Mouse (Mus musculus) lung, postnatal 0 days (tissue): ENCODE measurements at regions not wholly inside any gene's neighbourhood (a gene's known extent, or its start where the extent isn't known, plus 50 kb on each side); places are given as distances from the start of the nearest gene placed in this dataset.

Experiments
- ATAC-seq: fragments of 200-750 bp; cut with Nextera tagmentation; 2 replicates; pipeline ENCODE4 v1.8.0; 2017; ENCODE audit warnings: moderate library complexity
- DNase-seq: peaks from one replicate; pipeline ENCODE4 v3.0.0-alpha.2; 2016; ENCODE audit warnings: low spot score
- H3K27ac ChIP-seq: fragments of 300-500 bp; sonication (generic); 2 replicates; pipeline ENCODE4 v1.5.1; 2014; ENCODE audit warnings: antibody characterized with exemption, mild to moderate bottlenecking, low read length, mixed read lengths
- H3K27me3 ChIP-seq: fragments of 300-500 bp; sonication (generic); replicated peaks from 2 replicates; pipeline ENCODE4 v1.6.1; 2014; ENCODE audit warnings: low read length, mixed read lengths; ENCODE audit not compliant: insufficient read depth
- H3K36me3 ChIP-seq: fragments of 300-500 bp; sonication (generic); 2 replicates; pipeline ENCODE4 v1.6.1; 2014; ENCODE audit warnings: low read length, mixed read lengths; ENCODE audit not compliant: insufficient read depth
- H3K4me1 ChIP-seq: fragments of 300-500 bp; sonication (generic); 2 replicates; pipeline ENCODE4 v1.6.1; 2014; ENCODE audit warnings: antibody characterized with exemption, low read depth, low read length, mixed read lengths; ENCODE audit not compliant: insufficient read depth
- H3K4me2 ChIP-seq: fragments of 300-500 bp; sonication (generic); replicated peaks from 2 replicates; pipeline ENCODE4 v1.6.1; 2014; ENCODE audit warnings: low read depth, mild to moderate bottlenecking, low read length, moderate library complexity, mixed read lengths
- H3K4me3 ChIP-seq: fragments of 300-500 bp; sonication (generic); 2 replicates; pipeline ENCODE4 v1.5.1; 2014; ENCODE audit warnings: low read depth, low read length
- H3K9ac ChIP-seq: fragments of 300-500 bp; sonication (generic); replicated peaks from 2 replicates; pipeline ENCODE4 v1.6.1; 2014; ENCODE audit warnings: low read depth, mild to moderate bottlenecking
- H3K9me3 ChIP-seq: fragments of 300-500 bp; sonication (generic); 2 replicates; pipeline ENCODE4 v1.6.1; 2016; ENCODE audit warnings: low read length, mixed read lengths
- CTCF ChIP-seq: IDR thresholded peaks from 2 replicates; pipeline ENCODE4 v1.5.1; 2016; ENCODE audit warnings: antibody characterized with exemption, mild to moderate bottlenecking
- EP300 ChIP-seq: IDR thresholded peaks from 2 replicates; pipeline ENCODE4 v1.6.1; 2016; ENCODE audit warnings: antibody characterized with exemption, mild to moderate bottlenecking, control low read depth
- WGBS: fragments of 180-500 bp; shearing (Covaris S2); extraction: QIAGEN DNeasy Blood & Tissue Kit; methylation state at CpG from one replicate; pipeline ENCODE4 v1.1.7; 2014; 5-methylcytosine and 5-hydroxymethylcytosine counted together

GRCm38 (mm10) chr3:31841253-31841652 lies 61.1 kb upstream of the Kcnmb2 start:
- ATAC-seq (no peak), DNase-seq (no peak)
- 68% methylated on average over 1 of the region's 1 CpGs for WGBS
- Histone ChIP-seq H3K36me3 (no peaks in the 10 kb centered on the region), H3K27me3 (no peaks in the 10 kb centered on the region), H3K27ac (no peak overlapping the region), H3K4me2 (no peak overlapping the region), H3K9me3 (no peaks in the 10 kb centered on the region), H3K4me3 (no peak overlapping the region), H3K9ac (no peak overlapping the region), H3K4me1 (no peaks in the 10 kb centered on the region)
- no peak for TF ChIP-seq CTCF
- TF ChIP-seq EP300, result no peak

GRCm38 (mm10) chr3:31847087-31847486 lies 55.2 kb upstream of the Kcnmb2 start:
- H3K4me1 ChIP-seq, result no peaks in the 10 kb centered on the region
- H3K4me3 ChIP-seq, result no peak overlapping the region
- no peaks in the 10 kb centered on the region for H3K27me3 ChIP-seq
- no peak overlapping the region for H3K9ac ChIP-seq
- ATAC-seq (no peak), DNase-seq (no peak)
- H3K36me3 ChIP-seq, result no peaks in the 10 kb centered on the region
- TF ChIP-seq EP300 (no peak), CTCF (no peak)
- H3K27ac ChIP-seq, result no peak overlapping the region
- WGBS, result 79% methylated on average over 4 of the region's 4 CpGs
- H3K4me2 ChIP-seq, result no peak overlapping the region
- H3K9me3 ChIP-seq, result no peaks in the 10 kb centered on the region
